Mouse (Mus musculus): ENCODE measurements around the gene Lrig2. TPM values are rescaled to one million over a fixed set of nuclear protein-coding genes. Genes with fewer than 3 reads are reported as not detected.

Gene Lrig2
- 10 to 100 TPM; 29.3 to 31.6 TPM for total RNA-seq (2021)
- long read RNA-seq, experiment 1, full-length matches to known transcripts: 8 of 14 reads
- long read RNA-seq, experiment 1, partial matches to known transcripts: 2 of 14 reads
- long read RNA-seq, experiment 1, other reads (novel, unspliced or antisense): 4 of 14 reads
- long read RNA-seq, experiment 2, full-length matches to known transcripts: 3 of 6 reads
- long read RNA-seq, experiment 2, partial matches to known transcripts: 1 of 6 reads
- long read RNA-seq, experiment 2, other reads (novel, unspliced or antisense): 2 of 6 reads

GRCm38 (mm10) chr3:104511538-104512423, at the start of gene Lrig2:
Gene Lrig2 (minus strand): TSS chr3:104511918.
- H3K27ac ChIP-seq: peak within 1 kb of the TSS; percentile 99
- TF ChIP-seq CTCF (IDR thresholded peaks at IDR 0.05): peak; percentile 78
- intact Hi-C loops (cut with DNase I): loop anchor here (1.0 to 5.0 kb wide), 5 partner anchors 86 to 171 kb away; partner anchors contain the start of gene Slc16a1
- peak within 1 kb of the TSS; percentile 87 for H3K4me3 ChIP-seq
- peak; percentile 98 to 99 for DNase-seq (ENCODE audit: extremely low spot score in 1 of 2, low spot score in 2 of 2)

GRCm38 (mm10) chr3:104556624-104557023, 44.9 kb upstream of the Lrig2 start:
- H3K27ac ChIP-seq: no peak overlapping the region
- intact Hi-C loops (cut with DNase I): no loop called here
- no peak for TF ChIP-seq CTCF (IDR thresholded peaks at IDR 0.05)
- H3K4me3 ChIP-seq: no peak overlapping the region
- no peak for DNase-seq (ENCODE audit: extremely low spot score in 1 of 2, low spot score in 2 of 2)

GRCm38 (mm10) chr3:104550594-104550993, 38.9 kb upstream of the Lrig2 start:
- no peak for DNase-seq (ENCODE audit: extremely low spot score in 1 of 2, low spot score in 2 of 2)
- no peak for TF ChIP-seq CTCF (IDR thresholded peaks at IDR 0.05)
- Histone ChIP-seq H3K4me3 (no peak overlapping the region), H3K27ac (no peak overlapping the region)
- intact Hi-C loops (cut with DNase I): no loop called here

GRCm38 (mm10) chr3:104548367-104549087, 36.8 kb upstream of the Lrig2 start:
- TF ChIP-seq CTCF (IDR thresholded peaks at IDR 0.05): no peak
- no peak for DNase-seq (ENCODE audit: extremely low spot score in 1 of 2, low spot score in 2 of 2)
- no peak overlapping the region for H3K4me3 ChIP-seq
- H3K27ac ChIP-seq: no peak overlapping the region
- intact Hi-C loops (cut with DNase I): no loop called here

- intact Hi-C loops (cut with DNase I): no loop called here
- Histone ChIP-seq H3K4me3 (no peak overlapping the region), H3K27ac (no peak overlapping the region)
- no peak for DNase-seq (ENCODE audit: extremely low spot score in 1 of 2, low spot score in 2 of 2)
- TF ChIP-seq CTCF (IDR thresholded peaks at IDR 0.05): peak; percentile 28
Measured at GRCm38 (mm10) chr3:104543825-104544224, 32.1 kb upstream of the Lrig2 start.

- no peak for TF ChIP-seq CTCF (IDR thresholded peaks at IDR 0.05)
- no peak for DNase-seq (ENCODE audit: extremely low spot score in 1 of 2, low spot score in 2 of 2)
- H3K27ac ChIP-seq: peak overlapping the region; percentile 51; the same call in 1 of the 2 replicates
- intact Hi-C loops (cut with DNase I): no loop called here
- no peak overlapping the region for H3K4me3 ChIP-seq
Measured at GRCm38 (mm10) chr3:104542065-104542429, 30.3 kb upstream of the Lrig2 start.

- Histone ChIP-seq H3K27ac (peak overlapping the region; percentile 51; the same call in 1 of the 2 replicates), H3K4me3 (no peak overlapping the region)
- DNase-seq (ENCODE audit: extremely low spot score in 1 of 2, low spot score in 2 of 2): peak; percentile 62 to 66
- peak; percentile 75 for TF ChIP-seq CTCF (IDR thresholded peaks at IDR 0.05)
- intact Hi-C loops (cut with DNase I): loop anchor here (1.0 to 2.0 kb wide), 4 partner anchors 97 to 142 kb away; partner anchors contain the start of gene Slc16a1
Measured at GRCm38 (mm10) chr3:104541139-104542064, 29.7 kb upstream of the Lrig2 start.

- Histone ChIP-seq H3K27ac (no peak overlapping the region), H3K4me3 (no peak overlapping the region)
- TF ChIP-seq CTCF (IDR thresholded peaks at IDR 0.05): no peak
- intact Hi-C loops (cut with DNase I): loop anchor here (1.0 to 2.0 kb wide), 4 partner anchors 98 to 143 kb away; partner anchors contain the start of gene Slc16a1
- no peak for DNase-seq (ENCODE audit: extremely low spot score in 1 of 2, low spot score in 2 of 2)
Measured at GRCm38 (mm10) chr3:104540480-104541138, 28.9 kb upstream of the Lrig2 start.

- Histone ChIP-seq H3K4me3 (no peak overlapping the region), H3K27ac (no peak overlapping the region)
- TF ChIP-seq CTCF (IDR thresholded peaks at IDR 0.05): no peak
- intact Hi-C loops (cut with DNase I): no loop called here
- DNase-seq (ENCODE audit: extremely low spot score in 1 of 2, low spot score in 2 of 2): no peak
Measured at GRCm38 (mm10) chr3:104533223-104533622, 21.5 kb upstream of the Lrig2 start.

GRCm38 (mm10) chr3:104526115-104526882, 14.6 kb upstream of the Lrig2 start:
- Histone ChIP-seq H3K27ac (no peak overlapping the region), H3K4me3 (no peak overlapping the region)
- intact Hi-C loops (cut with DNase I): no loop called here
- TF ChIP-seq CTCF (IDR thresholded peaks at IDR 0.05): no peak
- DNase-seq (ENCODE audit: extremely low spot score in 1 of 2, low spot score in 2 of 2): no peak

Measured in left cerebral cortex, adult 2 months (tissue).